Mouse (Mus musculus) hindbrain, embryonic 11.5 days (tissue): ENCODE results near the gene Elovl2. TPM values are rescaled to one million over a fixed set of nuclear protein-coding genes. Genes with fewer than 3 reads are reported as not detected.

Experiments
- ATAC-seq: fragments of 200-750 bp; cut with Nextera tagmentation; 2 replicates; pipeline ENCODE4 v1.8.0; 2017; ENCODE audit warnings: mild to moderate bottlenecking, moderate TSS enrichment, moderate library complexity; ENCODE audit not compliant: low FRiP score
- DNase-seq: peaks from one replicate; pipeline ENCODE4 v3.0.0-alpha.2; 2015; ENCODE audit warnings: low spot score
- H3K27ac ChIP-seq: fragments of 300-500 bp; sonication (generic); 2 replicates; pipeline ENCODE4 v1.5.1; 2014; ENCODE audit warnings: mild to moderate bottlenecking, low read depth, low read length
- H3K27me3 ChIP-seq: fragments of 300-500 bp; sonication (generic); 2 replicates; pipeline ENCODE4 v1.6.1; 2014; ENCODE audit warnings: mild to moderate bottlenecking, low read length, moderate library complexity, mixed read lengths; ENCODE audit not compliant: control insufficient read depth, insufficient read depth
- H3K36me3 ChIP-seq: fragments of 300-500 bp; sonication (generic); 2 replicates; pipeline ENCODE4 v1.6.1; 2014; ENCODE audit warnings: mild to moderate bottlenecking, low read length, moderate library complexity, mixed read lengths; ENCODE audit not compliant: control insufficient read depth, insufficient read depth
- H3K4me1 ChIP-seq: fragments of 300-500 bp; sonication (generic); replicated peaks from 2 replicates; pipeline ENCODE4 v1.6.1; 2014; ENCODE audit warnings: low read length, mixed read lengths; ENCODE audit not compliant: control insufficient read depth, insufficient read depth
- H3K4me2 ChIP-seq: fragments of 300-500 bp; sonication (generic); replicated peaks from 2 replicates; pipeline ENCODE4 v1.6.1; 2014; ENCODE audit warnings: mild to moderate bottlenecking, low read depth, low read length
- H3K4me3 ChIP-seq: fragments of 300-500 bp; sonication (generic); 2 replicates; pipeline ENCODE4 v1.5.1; 2014; ENCODE audit warnings: low read depth, low read length
- H3K9ac ChIP-seq: fragments of 300-500 bp; sonication (generic); 2 replicates; pipeline ENCODE4 v1.6.1; 2014; ENCODE audit warnings: low read depth, low read length
- H3K9me3 ChIP-seq: fragments of 300-500 bp; sonication (generic); 2 replicates; pipeline ENCODE4 v1.6.1; 2016; ENCODE audit warnings: low read length; ENCODE audit not compliant: control insufficient read depth
- WGBS: fragments of 180-500 bp; shearing (Covaris S2); extraction: QIAGEN DNeasy Blood & Tissue Kit; methylation state at CpG from one replicate; pipeline ENCODE4 v1.1.7; 2014; 5-methylcytosine and 5-hydroxymethylcytosine counted together
- polyA plus RNA-seq: library from polyadenylated mRNA; unstranded; fragments of >200 nt; fragmentation: Nextera tagmentation; extraction: Ambion mirVana; gene quantifications from 2 replicates; pipeline ENCODE4 v1.2.1, GENCODE M21; 2014

Elovl2 gene
- polyA plus RNA-seq, 1 experiment from 2014 or later, result 37.3 TPM

GRCm38 (mm10) chr13:41203691-41204090 lies 16.5 kb downstream of the Elovl2 start:
- Histone ChIP-seq H3K36me3 (no peaks in the 10 kb centered on the region), H3K9me3 (no peaks in the 10 kb centered on the region), H3K4me1 (no peaks in the 10 kb centered on the region), H3K9ac (no peak overlapping the region), H3K4me3 (no peak overlapping the region), H3K4me2 (no peak overlapping the region), H3K27ac (no peak overlapping the region), H3K27me3 (no peaks in the 10 kb centered on the region)
- DNase-seq (no peak), ATAC-seq (no peak)
- 70% methylated on average over 9 of the region's 9 CpGs for WGBS

GRCm38 (mm10) chr13:41203289-41203688 lies 16.9 kb downstream of the Elovl2 start:
- Histone ChIP-seq H3K36me3 (no peaks in the 10 kb centered on the region), H3K9me3 (no peaks in the 10 kb centered on the region), H3K27ac (no peak overlapping the region), H3K4me1 (no peaks in the 10 kb centered on the region), H3K27me3 (no peaks in the 10 kb centered on the region), H3K9ac (no peak overlapping the region), H3K4me2 (no peak overlapping the region), H3K4me3 (no peak overlapping the region)
- WGBS, result 69% methylated on average over 7 of the region's 7 CpGs
- ATAC-seq, result no peak
- DNase-seq, result no peak

- Histone ChIP-seq H3K27me3 (no peaks in the 10 kb centered on the region), H3K4me1 (no peaks in the 10 kb centered on the region), H3K9ac (no peak overlapping the region), H3K4me3 (no peak overlapping the region), H3K27ac (no peak overlapping the region), H3K4me2 (no peak overlapping the region), H3K9me3 (no peaks in the 10 kb centered on the region), H3K36me3 (no peaks in the 10 kb centered on the region)
- DNase-seq (no peak), ATAC-seq (no peak)
- 86% methylated on average over 2 of the region's 2 CpGs for WGBS
Measured at GRCm38 (mm10) chr13:41200861-41201260, 19.3 kb downstream of the Elovl2 start.

GRCm38 (mm10) chr13:41195640-41196333 lies 24.4 kb downstream of the Elovl2 start:
- 67% methylated on average over 3 of the region's 3 CpGs for WGBS
- DNase-seq (no peak), ATAC-seq (no peak)
- Histone ChIP-seq H3K27ac (no peak overlapping the region), H3K27me3 (no peaks in the 10 kb centered on the region), H3K4me3 (no peak overlapping the region), H3K4me2 (no peak overlapping the region), H3K4me1 (no peaks in the 10 kb centered on the region), H3K9me3 (no peaks in the 10 kb centered on the region), H3K9ac (no peak overlapping the region), H3K36me3 (no peaks in the 10 kb centered on the region)

GRCm38 (mm10) chr13:41187886-41188285 lies 32.3 kb downstream of the Elovl2 start:
- no peak overlapping the region for H3K4me2 ChIP-seq
- ATAC-seq (no peak), DNase-seq (no peak)
- H3K36me3 ChIP-seq, result 0 out of 2 replicates have a peak, but pooled peaks cover 2% of the 10 kb centered on the region
- no peaks in the 10 kb centered on the region for H3K4me1 ChIP-seq
- no peak overlapping the region for H3K9ac ChIP-seq
- H3K4me3 ChIP-seq, result no peak overlapping the region
- 81% methylated on average over 6 of the region's 6 CpGs for WGBS
- no peak overlapping the region for H3K27ac ChIP-seq
- no peaks in the 10 kb centered on the region for H3K9me3 ChIP-seq
- no peaks in the 10 kb centered on the region for H3K27me3 ChIP-seq

GRCm38 (mm10) chr13:41158426-41158825 lies 61.8 kb downstream of the Elovl2 start:
- no peaks in the 10 kb centered on the region for H3K9me3 ChIP-seq
- H3K27ac ChIP-seq, result no peak overlapping the region
- ATAC-seq (no peak), DNase-seq (no peak)
- WGBS, result 66% methylated on average over 5 of the region's 5 CpGs
- H3K9ac ChIP-seq, result no peak overlapping the region
- no peaks in the 10 kb centered on the region for H3K36me3 ChIP-seq
- no peaks in the 10 kb centered on the region for H3K27me3 ChIP-seq
- no peak overlapping the region for H3K4me2 ChIP-seq
- no peak overlapping the region for H3K4me3 ChIP-seq
- H3K4me1 ChIP-seq, result no peaks in the 10 kb centered on the region

GRCm38 (mm10) chr13:41153146-41153545 lies 67.1 kb downstream of the Elovl2 start:
- no peaks in the 10 kb centered on the region for H3K9me3 ChIP-seq
- no peaks in the 10 kb centered on the region for H3K4me1 ChIP-seq
- H3K27ac ChIP-seq, result no peak overlapping the region
- H3K36me3 ChIP-seq, result no peaks in the 10 kb centered on the region
- DNase-seq (no peak), ATAC-seq (no peak)
- H3K27me3 ChIP-seq, result no peaks in the 10 kb centered on the region
- WGBS, result 82% methylated on average over 11 of the region's 11 CpGs
- no peak overlapping the region for H3K4me3 ChIP-seq
- no peak overlapping the region for H3K4me2 ChIP-seq
- no peak overlapping the region for H3K9ac ChIP-seq

- no peak overlapping the region for H3K4me3 ChIP-seq
- ATAC-seq (no peak), DNase-seq (peak; percentile 76)
- no peak overlapping the region for H3K4me2 ChIP-seq
- no peaks in the 10 kb centered on the region for H3K9me3 ChIP-seq
- no peaks in the 10 kb centered on the region for H3K36me3 ChIP-seq
- no peak overlapping the region for H3K9ac ChIP-seq
- WGBS, result 83% methylated on average over 10 of the region's 10 CpGs
- no peaks in the 10 kb centered on the region for H3K4me1 ChIP-seq
- no peak overlapping the region for H3K27ac ChIP-seq
- H3K27me3 ChIP-seq, result no peaks in the 10 kb centered on the region
Measured at GRCm38 (mm10) chr13:41146271-41146670, 73.9 kb downstream of the Elovl2 start.

- H3K4me3 ChIP-seq, result no peak overlapping the region
- 61% methylated on average over 6 of the region's 6 CpGs for WGBS
- no peak overlapping the region for H3K27ac ChIP-seq
- no peak overlapping the region for H3K9ac ChIP-seq
- no peaks in the 10 kb centered on the region for H3K9me3 ChIP-seq
- H3K27me3 ChIP-seq, result no peaks in the 10 kb centered on the region
- no peaks in the 10 kb centered on the region for H3K36me3 ChIP-seq
- no peak for ATAC-seq
- H3K4me1 ChIP-seq, result no peaks in the 10 kb centered on the region
- no peak overlapping the region for H3K4me2 ChIP-seq
- DNase-seq, result no peak
Measured at GRCm38 (mm10) chr13:41145433-41145970, 74.7 kb downstream of the Elovl2 start.
